Mouse (Mus musculus) forebrain, embryonic 10.5 days (tissue): ENCODE measurements around the gene Ddb2. TPM values are rescaled to one million over a fixed set of nuclear protein-coding genes. Genes with fewer than 3 reads are reported as not detected.

ENCODE experiments used
- DNase-seq: peaks from one replicate; pipeline ENCODE4 v3.0.0-alpha.2; 2017; ENCODE audit warnings: low spot score; ENCODE audit errors: extremely low spot score
- H3K27ac ChIP-seq: fragments of 300-500 bp; sonication (generic); 2 replicates; pipeline ENCODE4 v1.5.1; 2016; ENCODE audit warnings: mild to moderate bottlenecking
- H3K27me3 ChIP-seq: fragments of 300-500 bp; sonication (generic); 2 replicates; pipeline ENCODE4 v1.6.1; 2016; ENCODE audit warnings: mild to moderate bottlenecking; ENCODE audit not compliant: poor library complexity, severe bottlenecking
- H3K36me3 ChIP-seq: fragments of 300-500 bp; sonication (generic); replicated peaks from 2 replicates; pipeline ENCODE4 v1.6.1; 2016; ENCODE audit warnings: mild to moderate bottlenecking, moderate library complexity
- H3K4me1 ChIP-seq: fragments of 300-500 bp; sonication (generic); 2 replicates; pipeline ENCODE4 v1.6.1; 2016
- H3K4me3 ChIP-seq: fragments of 300-500 bp; sonication (generic); 2 replicates; pipeline ENCODE4 v1.5.1; 2016; ENCODE audit warnings: mild to moderate bottlenecking, moderate library complexity
- H3K9me3 ChIP-seq: fragments of 300-500 bp; sonication (generic); 2 replicates; pipeline ENCODE4 v1.6.1; 2016; ENCODE audit warnings: mild to moderate bottlenecking, moderate library complexity
- WGBS: fragments of 180-500 bp; shearing (Covaris S2); methylation state at CpG from one replicate; pipeline ENCODE4 v1.1.7; 2016; 5-methylcytosine and 5-hydroxymethylcytosine counted together
- polyA plus RNA-seq: library from polyadenylated mRNA; unstranded; fragments of >200 nt; fragmentation: Nextera tagmentation; extraction: Ambion mirVana; gene quantifications from 2 replicates; pipeline ENCODE4 v1.2.1, GENCODE M21; 2016

Ddb2 gene
- polyA plus RNA-seq, 1 experiment from 2014 or later, result 10.6 TPM

GRCm38 (mm10) chr2:91176234-91176633, 60.5 kb downstream of the Ddb2 start:
- H3K27me3 ChIP-seq, result no peaks in the 10 kb centered on the region; the same call in 1 of the 2 replicates
- WGBS, result 82% methylated on average over 6 of the region's 6 CpGs
- H3K4me3 ChIP-seq, result no peak overlapping the region
- H3K36me3 ChIP-seq, result peaks cover 67% of the 10 kb centered on the region
- no peak for DNase-seq
- no peaks in the 10 kb centered on the region for H3K9me3 ChIP-seq
- peaks cover 19% of the 10 kb centered on the region for H3K4me1 ChIP-seq
- H3K27ac ChIP-seq, result no peak overlapping the region

DNA sequence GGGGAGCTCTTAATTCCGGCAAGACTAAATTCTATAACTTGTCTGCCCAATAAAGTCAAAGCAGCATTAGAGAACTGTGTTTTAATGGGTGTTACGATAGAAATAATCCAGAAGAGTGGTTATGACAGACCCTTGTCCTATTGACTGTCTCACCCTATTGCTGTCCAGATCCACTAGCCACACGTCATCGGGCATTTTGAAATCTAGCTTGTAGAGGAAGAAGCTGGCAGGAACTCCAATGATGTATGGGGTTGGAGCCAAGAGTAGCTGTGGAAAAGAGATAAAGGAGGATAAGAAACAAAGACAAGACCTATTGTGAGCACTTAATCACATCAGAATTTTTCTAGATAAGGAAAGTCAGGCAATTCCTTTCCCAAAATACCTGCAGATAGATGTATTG, 61.3 kb downstream of the Ddb2 start:
- no peaks in the 10 kb centered on the region for H3K27me3 ChIP-seq
- H3K9me3 ChIP-seq, result no peaks in the 10 kb centered on the region
- DNase-seq, result no peak
- H3K4me1 ChIP-seq, result peaks cover 12% of the 10 kb centered on the region
- H3K36me3 ChIP-seq, result peaks cover 69% of the 10 kb centered on the region
- no peak overlapping the region for H3K4me3 ChIP-seq
- WGBS, result 91% methylated on average over 4 of the region's 4 CpGs
- H3K27ac ChIP-seq, result no peak overlapping the region

GRCm38 (mm10) chr2:91169587-91170322, 67.0 kb downstream of the Ddb2 start:
- Histone ChIP-seq H3K27ac (no peak overlapping the region), H3K4me3 (no peak overlapping the region), H3K36me3 (peaks cover 81% of the 10 kb centered on the region), H3K4me1 (no peaks in the 10 kb centered on the region), H3K27me3 (no peaks in the 10 kb centered on the region), H3K9me3 (no peaks in the 10 kb centered on the region)
- 89% methylated on average over 25 of the region's 25 CpGs for WGBS
- DNase-seq, result no peak

- Histone ChIP-seq H3K4me3 (no peak overlapping the region), H3K36me3 (peaks cover 80% of the 10 kb centered on the region), H3K4me1 (no peaks in the 10 kb centered on the region), H3K27ac (no peak overlapping the region), H3K9me3 (no peaks in the 10 kb centered on the region), H3K27me3 (no peaks in the 10 kb centered on the region)
- 85% methylated on average over 4 of the region's 4 CpGs for WGBS
- no peak for DNase-seq
Observed at GRCm38 (mm10) chr2:91167629-91168028, 69.2 kb downstream of the Ddb2 start.

- Histone ChIP-seq H3K27ac (no peak overlapping the region), H3K4me1 (no peaks in the 10 kb centered on the region), H3K27me3 (no peaks in the 10 kb centered on the region), H3K4me3 (no peak overlapping the region), H3K9me3 (no peaks in the 10 kb centered on the region), H3K36me3 (peaks cover 84% of the 10 kb centered on the region)
- no peak for DNase-seq
- WGBS, result 95% methylated on average over 6 of the region's 6 CpGs
Observed at GRCm38 (mm10) chr2:91164991-91165390, 71.8 kb downstream of the Ddb2 start.

GRCm38 (mm10) chr2:91163532-91163931, 73.2 kb downstream of the Ddb2 start:
- Histone ChIP-seq H3K36me3 (peaks cover 84% of the 10 kb centered on the region), H3K4me1 (no peaks in the 10 kb centered on the region), H3K4me3 (no peak overlapping the region), H3K27me3 (no peaks in the 10 kb centered on the region), H3K9me3 (no peaks in the 10 kb centered on the region), H3K27ac (no peak overlapping the region)
- 90% methylated on average over 5 of the region's 5 CpGs for WGBS
- DNase-seq, result no peak

DNA sequence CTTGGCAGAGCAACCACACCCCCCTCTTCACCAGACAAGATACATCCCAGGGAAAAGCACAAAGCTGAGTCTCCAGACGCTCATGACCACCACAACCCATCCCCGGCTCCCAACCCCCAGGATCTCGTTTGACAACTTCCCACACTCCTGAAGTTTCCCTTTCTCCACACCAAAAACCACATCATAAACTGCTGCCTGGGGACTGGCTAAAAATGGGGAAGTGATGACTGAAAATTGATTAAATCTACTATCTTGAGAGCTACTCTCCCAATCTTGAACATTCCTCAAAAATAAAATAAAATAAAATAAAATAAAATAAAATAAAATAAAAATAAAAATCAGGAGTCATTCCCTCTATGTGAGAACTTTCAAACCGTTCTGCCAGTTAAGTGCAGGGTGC, 73.8 kb downstream of the Ddb2 start:
- 92% methylated on average over 4 of the region's 4 CpGs for WGBS

More for the DNA sequence above, 73.8 kb downstream of the Ddb2 start:
- DNase-seq, result no peak
- Histone ChIP-seq H3K27ac (no peak overlapping the region), H3K9me3 (no peaks in the 10 kb centered on the region), H3K4me1 (no peaks in the 10 kb centered on the region), H3K27me3 (no peaks in the 10 kb centered on the region), H3K36me3 (peaks cover 88% of the 10 kb centered on the region), H3K4me3 (no peak overlapping the region)

Other genes starting within 250 kb of the Ddb2 start
- 4.9 and 5.2 TPM in 2 replicates for gene Rapsn, start 201.4 kb downstream of the Ddb2 start, polyA plus RNA-seq
- 361 TPM in 2 replicates for gene Psmc3, start 183.0 kb downstream of the Ddb2 start, polyA plus RNA-seq
- 17.8 and 17.9 TPM in 2 replicates for gene Slc39a13, start 166.6 kb downstream of the Ddb2 start, polyA plus RNA-seq
- gene Spi1, start 154.6 kb downstream of the Ddb2 start, polyA plus RNA-seq, result 2.8 and 3.1 TPM in 2 replicates
- gene Mybpc3, start 118.8 kb downstream of the Ddb2 start, polyA plus RNA-seq, result not detected in 2 replicates
- gene Madd, start 53.1 kb downstream of the Ddb2 start, polyA plus RNA-seq, result 14.5 and 17.8 TPM in 2 replicates
- gene Nr1h3, start 34.1 kb downstream of the Ddb2 start, polyA plus RNA-seq, result 1.4 and 2.5 TPM in 2 replicates
- 25.4 and 27.7 TPM in 2 replicates for gene Acp2, start 34.1 kb downstream of the Ddb2 start, polyA plus RNA-seq
- gene Pacsin3, start 19.0 kb upstream of the Ddb2 start, polyA plus RNA-seq, result 38.7 and 40.1 TPM in 2 replicates
- gene Arfgap2, start 28.0 kb upstream of the Ddb2 start, polyA plus RNA-seq, result 97.5 and 99.0 TPM in 2 replicates
- 95.7 and 100 TPM in 2 replicates for gene 1110051M20Rik, start 207.7 kb upstream of the Ddb2 start, polyA plus RNA-seq
- gene Lrp4, start 220.5 kb upstream of the Ddb2 start, polyA plus RNA-seq, result 10.6 and 11.3 TPM in 2 replicates